Mouse (Mus musculus) induced T-regulatory cell, adult 2 months (primary cell): ENCODE measurements around the gene Igsf21.
A peak's percentile ranks its signal among the peaks of the same experiment; 100 is the strongest.

ENCODE experiments used
- DNase-seq: peaks from one replicate; pipeline ENCODE4 v3.0.0-alpha.2; 2012; ENCODE audit warnings: low read depth

The Igsf21 gene

GRCm38 (mm10) chr4:140101106-140101505 lies 145.5 kb downstream of the Igsf21 start:
- DNase-seq, result peak; percentile 34

- no peak for DNase-seq
Measured at GRCm38 (mm10) chr4:140100141-140100540, 146.4 kb downstream of the Igsf21 start.

GRCm38 (mm10) chr4:140096283-140096682 lies 150.3 kb downstream of the Igsf21 start:
- no peak for DNase-seq

GRCm38 (mm10) chr4:140094835-140095234 lies 151.7 kb downstream of the Igsf21 start:
- DNase-seq, result no peak

GRCm38 (mm10) chr4:140092367-140092766 lies 154.2 kb downstream of the Igsf21 start:
- DNase-seq, result no peak

DNA sequence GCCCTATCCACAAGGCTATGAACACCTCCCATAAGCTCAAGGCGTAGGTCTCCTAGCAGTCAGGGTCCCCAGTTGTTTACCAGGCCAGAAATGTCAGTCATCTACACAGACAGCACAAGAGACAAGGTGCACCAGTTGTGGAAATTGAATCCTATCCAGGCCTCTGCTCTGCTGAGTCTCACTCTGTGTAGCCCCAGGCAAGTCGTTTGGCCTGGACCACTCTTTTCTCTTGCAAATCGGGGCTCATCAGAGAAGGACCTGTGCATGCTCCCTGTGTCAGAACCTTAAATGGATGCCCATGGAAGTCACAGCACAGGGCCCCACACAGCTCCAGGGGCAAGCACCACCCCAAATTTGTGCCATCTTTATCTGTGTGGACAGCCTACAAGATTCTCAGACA lies 154.9 kb downstream of the Igsf21 start:
- no peak for DNase-seq

- no peak for DNase-seq
Measured at GRCm38 (mm10) chr4:140089676-140090075, 156.9 kb downstream of the Igsf21 start.

DNA sequence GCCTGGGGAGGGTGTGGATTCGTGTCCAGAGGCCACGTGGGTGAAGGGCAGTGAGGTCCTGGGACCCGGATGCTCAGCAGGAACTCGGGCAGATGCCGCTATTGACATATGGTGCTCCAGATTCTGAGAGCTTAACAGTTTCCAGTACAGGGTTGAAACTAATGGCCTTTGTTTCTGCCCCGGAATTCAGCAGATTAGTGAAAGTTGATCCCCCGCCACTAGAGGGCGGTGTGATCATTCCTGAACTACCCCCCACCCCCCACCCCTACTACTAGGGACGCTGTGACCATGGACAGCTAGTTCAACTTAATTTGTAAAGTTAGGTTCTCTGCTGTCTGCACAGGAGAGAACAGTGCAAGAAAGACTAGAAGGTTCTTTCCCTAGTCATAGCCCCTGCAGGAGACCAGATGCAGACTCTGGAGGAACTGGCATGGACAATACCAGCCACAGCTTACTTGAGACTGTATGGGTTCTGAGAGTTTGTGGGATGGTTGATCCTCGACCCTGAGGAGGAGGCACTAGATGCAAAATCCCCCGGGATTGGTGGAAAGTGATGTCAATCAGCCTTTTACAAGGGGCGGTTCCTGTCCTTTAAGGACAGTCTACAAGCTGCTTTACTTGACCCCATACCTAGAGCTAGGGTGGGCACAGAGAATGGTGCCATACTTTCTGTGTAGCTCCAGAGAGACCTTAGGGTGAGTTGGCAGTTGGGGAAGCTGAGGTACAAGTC lies 157.7 kb downstream of the Igsf21 start:
- no peak for DNase-seq

GRCm38 (mm10) chr4:140086192-140086591 lies 160.4 kb downstream of the Igsf21 start:
- DNase-seq, result no peak

DNA sequence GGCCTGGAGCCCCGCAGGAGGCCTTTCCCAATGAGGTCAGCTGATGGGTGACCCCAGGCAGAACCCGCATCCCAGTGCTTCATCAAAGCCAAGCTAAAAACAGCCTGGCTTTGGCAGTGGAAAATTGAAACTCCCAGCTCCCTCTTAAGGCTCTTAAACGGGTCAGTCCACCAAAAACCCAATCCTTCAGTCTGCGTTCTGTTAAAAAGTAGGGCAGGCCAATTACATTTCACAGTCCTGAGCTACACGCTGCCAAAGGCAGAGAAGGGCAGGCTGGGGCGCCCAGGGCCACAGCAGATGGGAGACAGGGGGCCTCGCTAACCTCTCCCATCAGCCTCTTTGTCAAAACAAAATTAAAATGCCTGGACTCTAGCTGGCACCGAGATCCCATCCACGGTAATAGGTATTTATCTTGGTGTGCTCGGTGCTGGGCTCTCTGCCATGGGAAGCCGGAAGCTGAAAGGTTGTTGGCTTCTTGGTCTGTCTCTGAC lies 162.0 kb downstream of the Igsf21 start:
- no peak for DNase-seq

DNA sequence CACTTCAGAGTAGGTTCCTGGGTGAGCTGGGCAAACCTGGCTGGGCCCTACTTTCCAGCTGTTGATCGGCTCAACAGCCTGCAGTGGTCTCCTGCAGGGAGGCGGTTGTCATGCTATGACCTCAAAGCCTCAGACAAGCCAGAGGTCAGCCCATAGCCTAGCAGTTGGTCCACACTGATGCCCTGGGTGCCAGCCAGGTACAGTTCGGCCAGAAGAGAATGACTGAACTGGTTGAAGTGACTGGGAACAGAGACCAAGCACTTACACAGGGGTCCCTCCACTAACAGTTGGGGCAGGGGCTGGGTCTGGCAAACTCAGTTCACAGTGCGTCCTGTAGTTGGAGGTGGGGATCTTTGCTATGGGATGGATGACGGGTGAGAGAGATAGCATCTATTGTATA lies 162.5 kb downstream of the Igsf21 start:
- DNase-seq, result no peak

GRCm38 (mm10) chr4:140078416-140078815 lies 168.2 kb downstream of the Igsf21 start:
- no peak for DNase-seq

GRCm38 (mm10) chr4:140077615-140078014 lies 169.0 kb downstream of the Igsf21 start:
- no peak for DNase-seq

DNA sequence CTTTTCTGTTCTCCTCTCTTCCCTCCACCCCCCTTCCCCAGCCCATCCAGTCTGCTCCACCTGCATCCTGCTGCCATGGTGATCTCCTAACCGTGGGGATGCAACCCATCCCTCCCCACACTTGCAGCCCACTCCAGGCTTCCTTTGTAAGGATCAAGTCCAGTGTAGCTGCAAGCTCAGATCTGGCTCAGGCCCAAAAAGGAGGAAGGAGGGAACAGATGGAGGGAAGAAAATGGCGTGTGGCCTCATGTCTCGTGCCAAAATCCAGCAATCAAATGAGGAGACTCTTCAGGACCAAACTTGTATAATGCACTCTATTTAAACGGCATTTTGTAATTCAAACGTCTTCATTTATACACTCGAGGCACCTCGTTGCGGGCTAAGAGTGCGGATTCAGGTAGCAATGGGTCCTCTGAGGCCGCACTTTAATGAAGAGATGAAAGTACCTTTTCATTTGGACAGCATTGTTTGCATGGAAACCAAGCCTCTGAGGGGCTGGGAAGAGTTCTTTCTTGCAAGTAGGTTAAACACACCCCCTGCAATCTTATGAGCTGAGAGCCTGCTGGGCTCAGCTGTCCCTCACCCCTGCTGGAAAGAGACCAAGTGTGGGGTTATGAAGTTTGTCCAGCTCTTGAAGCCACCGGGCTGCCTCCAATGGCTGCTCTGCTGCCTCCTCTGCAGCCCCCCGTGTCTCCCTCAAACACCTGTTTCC lies 169.6 kb downstream of the Igsf21 start:
- no peak for DNase-seq

DNA sequence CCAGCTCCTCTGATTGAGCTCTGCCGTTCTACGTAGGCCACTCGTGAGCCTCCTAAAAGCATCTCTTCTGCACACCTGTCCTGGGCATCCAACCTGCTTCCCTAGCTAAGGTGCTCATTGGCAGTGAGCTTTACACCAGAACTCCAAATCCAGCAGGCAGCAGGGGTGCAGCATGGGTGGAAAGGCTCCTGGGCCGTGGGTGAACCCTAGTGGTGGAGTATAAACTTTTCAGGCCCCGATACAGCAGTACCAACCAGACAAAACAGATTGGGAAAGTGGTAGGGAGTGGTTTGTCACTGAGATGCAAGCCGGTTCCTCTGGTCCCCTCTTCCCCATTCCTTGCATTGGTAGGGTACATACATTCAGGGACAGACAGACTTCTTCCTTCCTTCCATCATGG lies 170.2 kb downstream of the Igsf21 start:
- no peak for DNase-seq

DNA sequence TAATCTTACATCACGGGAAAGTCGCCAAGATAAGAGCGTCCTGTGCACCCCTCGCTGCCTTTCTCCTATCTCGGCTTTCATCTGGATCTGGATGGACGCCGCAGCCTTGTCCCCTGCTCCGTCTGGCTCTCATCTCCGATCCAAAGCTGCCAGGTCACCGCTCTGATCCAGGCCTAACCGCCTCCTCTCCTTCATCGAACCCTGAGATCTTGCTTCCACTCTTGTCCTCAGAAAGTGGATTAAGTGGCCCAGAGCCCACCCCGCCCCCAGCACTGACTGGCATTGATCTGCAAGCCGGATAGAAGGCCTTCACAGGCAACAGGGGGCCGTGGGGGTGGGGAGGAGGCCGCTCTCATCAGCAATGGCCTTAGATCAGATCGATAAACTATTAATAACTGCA lies 175.5 kb downstream of the Igsf21 start:
- DNase-seq, result no peak

GRCm38 (mm10) chr4:140070331-140070652 lies 176.3 kb downstream of the Igsf21 start:
- DNase-seq, result no peak

- no peak for DNase-seq
Measured at GRCm38 (mm10) chr4:140069563-140070330, 176.8 kb downstream of the Igsf21 start.

DNA sequence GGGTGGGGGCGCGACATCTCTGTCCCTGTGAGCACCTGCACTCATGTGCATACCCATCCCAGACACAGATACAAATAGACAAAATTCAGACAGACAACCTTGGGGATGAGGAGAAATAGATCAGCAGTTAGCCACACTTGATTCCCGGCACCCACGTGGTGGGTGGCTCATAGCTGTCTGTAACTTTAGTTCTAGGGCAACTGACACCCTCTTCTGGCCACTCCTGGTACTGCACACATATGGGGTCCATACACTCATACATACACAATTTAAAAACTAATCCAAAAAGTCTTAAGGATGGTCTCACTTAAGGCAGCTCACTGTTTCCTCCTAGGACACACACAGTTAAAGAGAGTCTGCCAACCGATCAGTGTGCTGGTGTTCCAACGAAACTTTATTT lies 178.1 kb downstream of the Igsf21 start:
- DNase-seq, result no peak

- no peak for DNase-seq
Measured at GRCm38 (mm10) chr4:140066011-140066410, 180.6 kb downstream of the Igsf21 start.

DNA sequence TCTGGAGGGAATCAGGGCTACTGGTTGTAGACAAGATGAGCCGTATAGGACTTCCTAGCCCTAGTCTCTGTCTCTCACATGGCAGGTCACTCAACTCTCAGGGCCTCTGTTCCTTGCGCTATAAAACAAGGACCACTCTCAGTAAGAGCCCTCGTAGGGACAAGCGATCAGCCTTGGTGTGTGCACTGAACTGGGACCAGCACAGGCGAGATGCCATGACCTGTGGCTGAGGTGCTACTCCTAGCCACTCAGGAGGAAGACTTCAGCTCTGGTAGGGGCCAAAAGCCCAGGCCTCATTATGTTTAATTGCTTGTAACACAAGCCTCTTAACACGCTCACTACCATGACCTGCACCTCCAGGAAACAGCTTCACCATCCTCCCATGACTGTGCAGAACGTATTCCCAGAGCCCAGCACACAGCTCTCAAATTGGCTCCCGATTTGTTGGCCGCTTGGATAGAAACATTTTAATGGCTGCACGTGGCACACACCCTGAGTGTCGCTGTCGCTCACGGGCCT lies 183.4 kb downstream of the Igsf21 start:
- DNase-seq, result no peak

DNA sequence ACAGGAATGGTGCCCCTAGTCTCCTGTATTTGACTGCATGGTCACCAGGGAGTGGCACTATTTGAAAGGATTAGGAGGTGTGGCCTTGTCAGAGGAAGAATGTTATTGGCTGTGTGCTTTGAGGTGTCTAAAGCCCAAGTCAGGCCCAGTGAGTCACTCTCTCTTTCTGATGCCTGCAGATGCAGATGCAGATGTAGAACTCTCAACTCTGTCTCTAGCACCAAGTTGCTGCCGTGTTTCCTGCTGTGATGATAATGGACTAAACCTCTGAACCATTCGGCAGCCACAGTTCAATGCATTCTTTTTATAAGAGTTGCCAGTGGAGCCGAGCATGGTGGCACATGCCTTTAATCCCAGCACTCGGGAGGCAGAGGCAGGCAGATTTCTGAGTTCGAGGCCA lies 186.3 kb downstream of the Igsf21 start:
- no peak for DNase-seq

- no peak for DNase-seq
Measured at GRCm38 (mm10) chr4:140053042-140053441, 193.5 kb downstream of the Igsf21 start.
